Comparison of ENCODE assay signal across 26 mouse cellular contexts in genomic region chr19:11540166-11540821, GRCm38 (mm10). TPM values are rescaled to one million over a fixed set of nuclear protein-coding genes. Genes with fewer than 3 reads are reported as not detected.
DNase-seq lines count a peak whose midpoint lies in the region; ATAC-seq and TF ChIP-seq lines count a peak whose summit lies in the region.
"Not testable (repeated sequence)": the region's sequence is repeated elsewhere in the genome, so short reads cannot be mapped to it uniquely, and the experiment has no call there.
"Had no signal": no experiment of that assay in that cellular context is flagged by ENCODE, and none has a peak within 500 bp of the region (broad histone marks: within the 10 kb centered on the region; RNA-seq: fewer than 3 reads in every experiment).

No protein-coding gene starts in this region.

- H3K4me3 ChIP-seq in liver, postnatal 0 days (ENCODE audit: low read depth, low read length): not testable (repeated sequence)

- 53% methylated on average over 1 of the region's 1 CpGs for WGBS in liver, postnatal 0 days (ENCODE audit: insufficient replicate concordance)

- H3K9me3 ChIP-seq in liver, postnatal 0 days (ENCODE audit: low read length): not testable (repeated sequence)

- H3K9ac ChIP-seq in liver, postnatal 0 days (replicated peaks): not testable (repeated sequence)

- DNase-seq in brain, adult 2 months (ENCODE audit: low read depth, low spot score): peak; percentile 7
- peak; percentile 25 for DNase-seq in liver, postnatal 0 days
- DNase-seq in spleen, postnatal 36 days (ENCODE audit: low spot score in 2 of 2): peak; percentile 77 to 82
- DNase-seq in thymus, postnatal 4 days: peak; percentile 38

- ATAC-seq in CD4-positive, CD25-positive, alpha-beta regulatory T cell, adult 4 months: peak; percentile 89
- ATAC-seq in hematopoietic stem cell, adult 5-6 weeks (replicated peaks in 1 of 2; ENCODE audit: insufficient read depth in 1 of 2, low FRiP score in 2 of 2, low TSS enrichment in 1 of 2, low read depth in 1 of 2, poor library complexity in 2 of 2, severe bottlenecking in 2 of 2): peak; percentile 84 to 92
- ATAC-seq in liver, postnatal 0 days: not testable (repeated sequence)
- peak; percentile 98 for ATAC-seq in monocyte, adult 5-6 weeks (replicated peaks; ENCODE audit: insufficient number of reproducible peaks, low FRiP score, low TSS enrichment, poor library complexity, severe bottlenecking)

- not testable (repeated sequence) for H3K4me1 ChIP-seq in liver, postnatal 0 days (ENCODE audit: insufficient read depth)

- H3K4me2 ChIP-seq in liver, postnatal 0 days (ENCODE audit: low read depth, low read length): not testable (repeated sequence)

- H3K27ac ChIP-seq in liver, postnatal 0 days (ENCODE audit: low read depth): not testable (repeated sequence)

- not testable (repeated sequence) for TF ChIP-seq CTCF in liver, postnatal 0 days (IDR thresholded peaks at IDR 0.05; ENCODE audit: low read depth)

- not testable (repeated sequence) for H3K36me3 ChIP-seq in liver, postnatal 0 days (replicated peaks; ENCODE audit: insufficient read depth, low read length)

- not testable (repeated sequence) for TF ChIP-seq EP300 in liver, postnatal 0 days (IDR thresholded peaks at IDR 0.05; ENCODE audit: low read depth)

- H3K27me3 ChIP-seq in liver, postnatal 0 days (ENCODE audit: insufficient read depth, low read length): not testable (repeated sequence)

RNA-seq across cellular contexts. Expression of gene Ms4a4d, which starts 3.7 kb away (rescaled TPM):
- 1 to 10 TPM; 3.9 to 6.3 TPM for polyA plus RNA-seq in CD4-positive, CD25-positive, alpha-beta regulatory T cell, adult 4 months (2017; shearing (Covaris generic))
- total RNA-seq in hematopoietic stem cell, adult 5-6 weeks (2017): 0.25 TPM in 1 of 2 replicates, not detected in the other
- 1.5 and 1.7 TPM in 2 replicates for polyA plus RNA-seq in liver, postnatal 0 days (2015; fragmentation: Nextera tagmentation; extraction: Ambion mirVana)
- total RNA-seq in monocyte, adult 5-6 weeks (2017): not detected in 3 replicates
- total RNA-seq: layer of hippocampus, adult 8-10 months; layer of hippocampus, postnatal 36 days; left cerebral cortex, postnatal 10 days had no signal
- polyA plus RNA-seq: brain, embryonic 14.5 days; forebrain, embryonic 14.5 days; frontal cortex, adult 2 months; G1E; hindbrain, embryonic 16.5 days; midbrain, embryonic 16.5 days had no signal

RNA-seq across cellular contexts. Expression of gene Ms4a6b, which starts 24.0 kb away (rescaled TPM):
- 1,000 to 10,000 TPM; 1,239 to 1,299 TPM for polyA plus RNA-seq in CD4-positive, CD25-positive, alpha-beta regulatory T cell, adult 4 months (2017; shearing (Covaris generic))
- total RNA-seq in hematopoietic stem cell, adult 5-6 weeks (2017): 15.9 and 39.4 TPM in 2 replicates
- polyA plus RNA-seq in liver, postnatal 0 days (2015; fragmentation: Nextera tagmentation; extraction: Ambion mirVana): 3.2 and 3.8 TPM in 2 replicates
- 127 to 138 TPM (median 132 TPM) in 3 replicates for total RNA-seq in monocyte, adult 5-6 weeks (2017)
- polyA plus RNA-seq: Patski had no signal

RNA-seq across cellular contexts. Expression of gene Gm8369, which starts 54.6 kb away (rescaled TPM):
- polyA plus RNA-seq in CD4-positive, CD25-positive, alpha-beta regulatory T cell, adult 4 months (2017; shearing (Covaris generic)): 100 to 1,000 TPM; 420 to 532 TPM
- 0.69 and 11.6 TPM in 2 replicates for total RNA-seq in hematopoietic stem cell, adult 5-6 weeks (2017)
- polyA plus RNA-seq in liver, postnatal 0 days (2015; fragmentation: Nextera tagmentation; extraction: Ambion mirVana): 1.6 and 2.1 TPM in 2 replicates
- total RNA-seq in monocyte, adult 5-6 weeks (2017): 50.1 to 131 TPM (median 127 TPM) in 3 replicates
- total RNA-seq: gastrocnemius, adult 2 months had no signal
- polyA plus RNA-seq: brain, embryonic 14.5 days; forebrain, embryonic 14.5 days; G1E; heart, embryonic 11.5 days; heart, postnatal 0 days; hindbrain, embryonic 10.5 days; hindbrain, embryonic 16.5 days; kidney, embryonic 15.5 days; limb, embryonic 11.5 days; liver, embryonic 11.5 days; midbrain, embryonic 10.5 days; midbrain, embryonic 16.5 days; Patski; stomach, embryonic 14.5 days had no signal

Comparison
In these comparisons a context has a peak if more than half of its experiments do, and no peak if none do; other contexts are left out.
1. DNase-seq: peak in every context shown above with its lines; median percentile 80 in spleen, postnatal 36 days; 38 in thymus, postnatal 4 days; 25 in liver, postnatal 0 days; 7 in brain, adult 2 months.